In the genomic region with DNA sequence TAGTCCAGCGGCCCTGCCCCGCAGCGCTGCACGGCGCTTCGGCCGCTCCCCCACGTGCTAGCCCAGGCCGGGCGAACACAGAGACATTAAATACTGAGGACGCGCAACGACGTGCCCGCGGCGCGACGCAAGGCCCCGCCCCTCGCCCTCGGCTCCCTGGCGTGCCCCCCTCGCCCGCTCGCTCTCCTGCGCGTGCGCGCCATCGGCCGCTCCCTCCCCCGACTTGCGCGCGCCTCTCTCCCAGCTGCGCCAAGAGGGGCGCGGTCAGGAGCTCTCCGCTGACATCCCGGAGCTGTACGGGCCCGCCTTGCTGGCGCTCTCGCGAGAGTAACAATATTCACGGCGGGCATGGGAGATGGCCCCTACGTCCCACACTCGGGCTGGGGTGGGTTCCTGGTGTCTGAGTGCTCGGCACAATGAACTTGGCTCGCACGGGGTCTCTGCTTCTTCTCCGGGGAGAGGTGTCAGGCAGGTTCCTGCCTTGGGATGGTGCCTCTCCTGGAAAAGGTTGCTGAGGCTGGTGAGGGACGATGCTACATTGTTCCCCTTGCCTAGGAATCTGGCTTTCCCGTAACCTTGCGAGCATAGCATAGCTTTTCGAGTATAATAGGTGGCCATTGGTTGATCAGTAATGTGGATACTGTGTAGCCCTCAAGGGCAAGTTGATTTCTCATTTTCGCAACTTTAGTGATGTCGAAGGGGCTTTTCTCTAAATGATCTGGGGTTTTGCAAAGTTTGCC, we compare ENCODE assay signal across 8 mouse cellular contexts. TPM values are rescaled to one million over a fixed set of nuclear protein-coding genes. Genes with fewer than 3 reads are reported as not detected.
DNase-seq lines count a peak whose midpoint lies in the region; ATAC-seq lines count a peak whose summit lies in the region.

A gene (minus strand): TSS at position 129 of the 740 bp plus-strand sequence.

- H3K4me1 ChIP-seq in hindbrain, embryonic 16.5 days (ENCODE audit: control insufficient read depth, insufficient read depth, low read depth, low read length): peaks cover 12% of the 10 kb centered on the region

- H3K27ac ChIP-seq in hindbrain, embryonic 16.5 days (ENCODE audit: low read depth, low read length): peak within 1 kb of the TSS; percentile 93
- peak within 1 kb of the TSS; percentile 32 for H3K27ac ChIP-seq in macrophage

- H3K79me2 ChIP-seq in macrophage (ENCODE audit: inconsistent target): no peaks in the 10 kb centered on the region; the same call in 1 of the 2 replicates

- H3K4me2 ChIP-seq in hindbrain, embryonic 16.5 days (ENCODE audit: low read length): peak within 1 kb of the TSS; percentile 88

- DNase-seq in T-cell, adult 2 months (ENCODE audit: low spot score): peak; percentile 86
- peak; percentile 93 to 97 for DNase-seq in cerebellum, postnatal 36 days
- peak; percentile 98 for DNase-seq in gastrocnemius, adult 18-20 months (ENCODE audit: low spot score)
- DNase-seq in left cerebral cortex, adult 18-20 months (ENCODE audit: low spot score in 2 of 2): peak; percentile 95 to 96
- peak; percentile 93 to 94 for DNase-seq in right cerebral cortex, adult 2 months (ENCODE audit: low spot score in 2 of 2)
- peak; percentile 98 for DNase-seq in urinary bladder, postnatal 14 days (ENCODE audit: low spot score)

- 1% methylated on average over 53 of the region's 60 CpGs for WGBS in hindbrain, embryonic 16.5 days
- 4% methylated on average over 21 of the region's 60 CpGs for WGBS in macrophage (ENCODE audit: missing documents)

- peak within 1 kb of the TSS; percentile 88 for H3K9ac ChIP-seq in hindbrain, embryonic 16.5 days (ENCODE audit: low read depth, low read length)

- peak; percentile 98 for ATAC-seq in hindbrain, embryonic 16.5 days

- no peaks in the 10 kb centered on the region for H3K27me3 ChIP-seq in hindbrain, embryonic 16.5 days (replicated peaks; ENCODE audit: control insufficient read depth, insufficient read depth, low read length)

- H3K4me3 ChIP-seq in hindbrain, embryonic 16.5 days (ENCODE audit: low read length): peak within 1 kb of the TSS; percentile 63
- peak within 1 kb of the TSS; percentile 60 for H3K4me3 ChIP-seq in macrophage (ENCODE audit: inconsistent target)

- no peaks in the 10 kb centered on the region for H3K36me3 ChIP-seq in hindbrain, embryonic 16.5 days (ENCODE audit: control insufficient read depth, insufficient read depth, low read length)
- no peaks in the 10 kb centered on the region for H3K36me3 ChIP-seq in macrophage (ENCODE audit: inconsistent target)

- H3K9me3 ChIP-seq in hindbrain, embryonic 16.5 days (ENCODE audit: control insufficient read depth, low read length): no peaks in the 10 kb centered on the region

RNA-seq across cellular contexts. Expression of the gene that starts here (rescaled TPM):
- total RNA-seq in gastrocnemius, adult 18-20 months (2021): 10 to 100 TPM; 54.5 to 82.7 TPM
- polyA plus RNA-seq in hindbrain, embryonic 16.5 days (2015; fragmentation: Nextera tagmentation; extraction: Ambion mirVana): 28.5 and 33.2 TPM in 2 replicates
- 10 to 100 TPM; 39.4 to 39.8 TPM for total RNA-seq in left cerebral cortex, adult 18-20 months (2021)
- 10 to 100 TPM in 8 of 26 experiments, 1 to 10 TPM in 18; 1.2 to 17.8 (median 6.8) TPM for total RNA-seq in macrophage (2018; cell fraction: chromatin; rRNA removed)
- total RNA-seq in macrophage (2018; cell fraction: cytosol; rRNA removed): 1 to 10 TPM; 2.7 to 8.0 (median 4.5) TPM
- total RNA-seq in macrophage (2018; cell fraction: nucleus; rRNA removed): 10 to 100 TPM in 4 of 26 experiments, 1 to 10 TPM in 22; 2.7 to 21.7 (median 5.7) TPM
- polyA plus RNA-seq in macrophage (2018): 4.9 to 14.0 TPM (median 5.7 TPM) in 3 replicates

Comparison
In these comparisons a context has a peak if more than half of its experiments do, and no peak if none do; other contexts are left out.
1. Peak in every context shown above with its lines: DNase-seq, ATAC-seq, H3K4me3 ChIP-seq and H3K27ac ChIP-seq.